Mouse (Mus musculus) erythroblast, embryonic 14.5 days (primary cell): ENCODE results near the gene Pole4.

Experiments
- GATA1 ChIP-seq: IDR thresholded peaks from 2 replicates; pipeline ENCODE4 v1.6.1; 2012; ENCODE audit warnings: low read length, inconsistent platforms, mixed read lengths
- TAL1 ChIP-seq: IDR thresholded peaks from 3 replicates; pipeline ENCODE4 v1.6.1; 2012; ENCODE audit warnings: low read length, inconsistent platforms, mixed read lengths

DNA sequence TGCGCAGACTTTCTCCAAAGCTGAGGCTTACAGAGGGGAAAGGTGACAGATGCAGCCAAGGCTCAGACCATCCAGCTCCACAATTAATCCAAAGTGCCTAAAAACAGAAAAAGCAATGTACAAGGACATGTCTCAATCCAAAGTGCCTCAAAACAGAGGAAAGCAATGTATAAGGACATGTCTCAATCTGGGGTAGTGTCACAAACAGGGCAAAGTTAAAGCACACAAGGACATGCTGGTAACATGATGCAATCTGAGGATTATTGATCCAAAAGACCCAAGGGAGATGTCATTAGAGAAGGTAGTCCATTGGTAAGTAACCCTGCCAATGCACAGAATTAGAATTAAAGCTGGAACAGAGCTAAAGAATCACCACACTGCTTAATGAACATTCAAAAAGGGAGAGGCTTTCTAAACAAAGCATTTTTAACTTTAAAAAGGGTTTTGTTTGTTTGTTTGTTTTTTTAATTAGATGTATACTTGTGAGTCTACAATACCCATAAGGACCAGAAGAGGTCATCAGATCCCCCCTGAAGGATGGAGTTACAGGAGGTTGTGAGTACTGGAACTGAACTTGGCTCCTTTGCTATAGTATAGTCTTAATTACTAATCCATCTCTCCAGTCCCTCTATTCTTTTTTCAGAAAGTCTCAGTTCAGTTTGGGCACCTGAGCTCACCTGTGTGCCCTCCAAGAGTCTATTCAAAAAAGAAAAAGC lies 57.1 kb downstream of the Pole4 start:
- TF ChIP-seq GATA1 (no peak), TAL1 (no peak)
